Mouse (Mus musculus) kidney, adult 11 months (tissue): ENCODE results near the gene Kat2b.
"Not testable (repeated sequence)": the region's sequence is repeated elsewhere in the genome, so short reads cannot be mapped to it uniquely, and the experiment has no call there.

Experiments
- DNase-seq: peaks from one replicate; pipeline ENCODE4 v3.0.0; 2022

Kat2b gene

GRCm38 (mm10) chr17:53664703-53665382, 98.2 kb downstream of the Kat2b start:
- no peak for DNase-seq

GRCm38 (mm10) chr17:53670453-53670852, 103.8 kb downstream of the Kat2b start:
- no peak for DNase-seq

GRCm38 (mm10) chr17:53678716-53679115, 112.1 kb downstream of the Kat2b start:
- peak; percentile 21 for DNase-seq

GRCm38 (mm10) chr17:53688321-53688720, 121.7 kb downstream of the Kat2b start:
- no peak for DNase-seq

GRCm38 (mm10) chr17:53688877-53689802, 122.5 kb downstream of the Kat2b start, which contains the start of gene Sgo1:
TSS of gene Sgo1 (minus strand) at chr17:53689333.
- peak; percentile 96 for DNase-seq

- DNase-seq, result no peak
Observed at GRCm38 (mm10) chr17:53689946-53690345, 123.3 kb downstream of the Kat2b start.

- no peak for DNase-seq
Observed at GRCm38 (mm10) chr17:53694039-53694438, 127.4 kb downstream of the Kat2b start.

- not testable (repeated sequence) for DNase-seq
Observed at GRCm38 (mm10) chr17:53697521-53697920, 130.9 kb downstream of the Kat2b start.

GRCm38 (mm10) chr17:53714453-53714852, 147.8 kb downstream of the Kat2b start:
- no peak for DNase-seq

GRCm38 (mm10) chr17:53715161-53715560, 148.5 kb downstream of the Kat2b start:
- not testable (repeated sequence) for DNase-seq

- DNase-seq, result no peak
Observed at GRCm38 (mm10) chr17:53718474-53718873, 151.8 kb downstream of the Kat2b start.

GRCm38 (mm10) chr17:53718916-53719315, 152.3 kb downstream of the Kat2b start:
- not testable (repeated sequence) for DNase-seq
